Mouse (Mus musculus): ENCODE results near the gene Gm44965.

Gene Gm44965

GRCm38 (mm10) chr6:48593158-48594042, at the start of gene Gm44965, which contains the start of gene Repin1:
Gm44965 (plus strand) TSS chr6:48593941.
Repin1 (plus strand) TSS chr6:48593883.
- peak; percentile 99 to 100 for DNase-seq

GRCm38 (mm10) chr6:48545251-48545650, 48.5 kb upstream of the Gm44965 start:
- DNase-seq = no peak

GRCm38 (mm10) chr6:48546271-48546670, 47.5 kb upstream of the Gm44965 start:
- peak; percentile 70 to 75 for DNase-seq

- DNase-seq = no peak
Observed at GRCm38 (mm10) chr6:48546858-48547257, 46.9 kb upstream of the Gm44965 start.

- DNase-seq = no peak
Observed at GRCm38 (mm10) chr6:48548314-48548713, 45.4 kb upstream of the Gm44965 start.

GRCm38 (mm10) chr6:48552918-48553317, 40.8 kb upstream of the Gm44965 start:
- no peak for DNase-seq

- no peak for DNase-seq
Observed at GRCm38 (mm10) chr6:48553819-48554218, 39.9 kb upstream of the Gm44965 start.

GRCm38 (mm10) chr6:48554280-48555103, 39.2 kb upstream of the Gm44965 start, which contains the start of gene Lrrc61:
Lrrc61 (plus strand) TSS chr6:48554796.
- DNase-seq = peak; percentile 99 to 100

GRCm38 (mm10) chr6:48555104-48555890, 38.4 kb upstream of the Gm44965 start:
- DNase-seq = peak; percentile 75 to 78

GRCm38 (mm10) chr6:48555956-48556355, 37.8 kb upstream of the Gm44965 start:
- DNase-seq = no peak

- DNase-seq = no peak
Observed at GRCm38 (mm10) chr6:48565693-48566310, 27.9 kb upstream of the Gm44965 start.

GRCm38 (mm10) chr6:48566312-48566711, 27.4 kb upstream of the Gm44965 start:
- peak; percentile 71 to 75 for DNase-seq

- DNase-seq = peak; percentile 69 to 73
Observed at GRCm38 (mm10) chr6:48568036-48568984, 25.4 kb upstream of the Gm44965 start.

GRCm38 (mm10) chr6:48569065-48569807, 24.5 kb upstream of the Gm44965 start:
- peak in 1 of 2 experiments; percentile 22 for DNase-seq

- DNase-seq = no peak
Observed at GRCm38 (mm10) chr6:48572014-48572413, 21.7 kb upstream of the Gm44965 start.

- no peak for DNase-seq
Observed at GRCm38 (mm10) chr6:48572572-48573061, 21.1 kb upstream of the Gm44965 start, which contains the start of gene Rarres2. Rarres2 (minus strand) TSS chr6:48572789.

GRCm38 (mm10) chr6:48573280-48573679, 20.5 kb upstream of the Gm44965 start:
- no peak for DNase-seq

GRCm38 (mm10) chr6:48573981-48574380, 19.8 kb upstream of the Gm44965 start:
- no peak for DNase-seq

GRCm38 (mm10) chr6:48578736-48579135, 15.0 kb upstream of the Gm44965 start:
- DNase-seq = no peak

- DNase-seq = no peak
Observed at GRCm38 (mm10) chr6:48579215-48579648, 14.5 kb upstream of the Gm44965 start.

Data from cerebellum, postnatal 10 days (tissue).